Mouse (Mus musculus): ENCODE data around the gene Nudt19. TPM values are rescaled to one million over a fixed set of nuclear protein-coding genes. Genes with fewer than 3 reads are reported as not detected.
"Not testable (repeated sequence)": the region's sequence is repeated elsewhere in the genome, so short reads cannot be mapped to it uniquely, and the experiment has no call there.

Gene Nudt19
- polyA plus RNA-seq, 1 experiment from 2014 or later = 42.1 TPM

- H3K9me3 ChIP-seq (ENCODE audit: control insufficient read depth, low read length); H3K36me3 ChIP-seq (ENCODE audit: control insufficient read depth, insufficient read depth, low read length); H3K9ac ChIP-seq (ENCODE audit: low read length); H3K4me1 ChIP-seq (replicated peaks; ENCODE audit: control insufficient read depth, insufficient read depth, low read length); H3K27me3 ChIP-seq (ENCODE audit: control insufficient read depth, insufficient read depth, low read depth, low read length); H3K27ac ChIP-seq (ENCODE audit: low read length); ATAC-seq (ENCODE audit: low read depth); H3K4me3 ChIP-seq (ENCODE audit: low read length); H3K4me2 ChIP-seq (ENCODE audit: low read depth, low read length): not testable (repeated sequence)
- WGBS = 64% methylated on average over 1 of the region's 1 CpGs
Observed at GRCm38 (mm10) chr7:35530544-35530943, 25.6 kb downstream of the Nudt19 start.

DNA sequence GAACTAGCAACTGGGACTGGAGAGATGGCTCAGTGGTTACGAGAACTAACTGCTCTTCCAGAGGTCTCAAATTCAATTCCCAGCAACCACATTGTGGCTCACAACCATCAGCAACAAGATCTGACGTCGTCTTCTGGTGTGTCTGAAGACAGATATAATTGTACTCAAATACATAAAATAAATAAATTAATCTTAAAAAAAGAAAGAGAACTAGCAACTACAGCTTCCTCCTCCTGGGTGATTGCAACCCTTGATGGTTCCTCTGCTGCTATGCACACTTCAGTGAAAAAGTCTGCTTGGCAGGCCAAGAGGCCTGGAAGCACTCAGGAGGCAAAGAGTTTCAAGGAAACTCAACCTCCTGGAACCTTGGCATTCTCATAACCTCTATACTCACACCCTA is 26.1 kb downstream of the Nudt19 start:
- H3K4me3 ChIP-seq (ENCODE audit: low read length) = no peak overlapping the region
- no peak overlapping the region for H3K27ac ChIP-seq (ENCODE audit: low read length)
- H3K4me1 ChIP-seq (replicated peaks; ENCODE audit: control insufficient read depth, insufficient read depth, low read length) = no peaks in the 10 kb centered on the region
- no peaks in the 10 kb centered on the region for H3K9me3 ChIP-seq (ENCODE audit: control insufficient read depth, low read length)
- no peaks in the 10 kb centered on the region for H3K36me3 ChIP-seq (ENCODE audit: control insufficient read depth, insufficient read depth, low read length)
- H3K4me2 ChIP-seq (ENCODE audit: low read depth, low read length) = no peak overlapping the region
- no peak overlapping the region for H3K9ac ChIP-seq (ENCODE audit: low read length)
- H3K27me3 ChIP-seq (ENCODE audit: control insufficient read depth, insufficient read depth, low read depth, low read length) = no peaks in the 10 kb centered on the region
- 70% methylated on average over 3 of the region's 3 CpGs for WGBS
- ATAC-seq (ENCODE audit: low read depth) = no peak

DNA sequence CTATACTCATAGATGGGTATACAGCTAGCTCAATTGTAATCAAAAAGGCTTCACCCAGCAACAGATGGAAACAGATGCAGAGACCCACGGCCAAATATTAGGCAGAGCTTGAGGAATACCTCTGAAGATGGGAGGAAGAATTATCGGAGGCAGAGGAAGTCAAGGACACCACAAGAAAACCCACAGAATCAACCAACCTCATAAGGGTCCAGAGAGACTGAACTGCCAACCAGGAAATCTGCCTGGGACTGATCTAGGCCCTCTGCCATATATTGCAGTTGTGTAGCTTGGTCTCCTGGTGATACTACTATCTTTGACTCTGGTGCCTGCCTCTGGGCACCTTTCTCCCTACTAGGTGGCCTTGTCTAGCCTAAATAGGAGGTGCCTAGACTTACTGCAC is 29.3 kb downstream of the Nudt19 start:
- WGBS = 66% methylated on average over 2 of the region's 2 CpGs
- no peak for ATAC-seq (ENCODE audit: low read depth)
- no peak overlapping the region for H3K4me3 ChIP-seq (ENCODE audit: low read length)
- H3K4me1 ChIP-seq (replicated peaks; ENCODE audit: control insufficient read depth, insufficient read depth, low read length) = no peaks in the 10 kb centered on the region
- H3K9me3 ChIP-seq (ENCODE audit: control insufficient read depth, low read length) = no peaks in the 10 kb centered on the region
- H3K27ac ChIP-seq (ENCODE audit: low read length) = no peak overlapping the region
- H3K36me3 ChIP-seq (ENCODE audit: control insufficient read depth, insufficient read depth, low read length) = no peaks in the 10 kb centered on the region
- H3K27me3 ChIP-seq (ENCODE audit: control insufficient read depth, insufficient read depth, low read depth, low read length) = no peaks in the 10 kb centered on the region
- H3K4me2 ChIP-seq (ENCODE audit: low read depth, low read length) = no peak overlapping the region
- no peak overlapping the region for H3K9ac ChIP-seq (ENCODE audit: low read length)

GRCm38 (mm10) chr7:35501995-35502394 is 54.1 kb downstream of the Nudt19 start:
- WGBS = 30% methylated on average over 4 of the region's 4 CpGs
- no peak overlapping the region for H3K9ac ChIP-seq (ENCODE audit: low read length)
- H3K9me3 ChIP-seq (ENCODE audit: control insufficient read depth, low read length) = no peaks in the 10 kb centered on the region
- ATAC-seq (ENCODE audit: low read depth) = no peak; the same call in 1 of the 2 replicates
- no peak overlapping the region for H3K27ac ChIP-seq (ENCODE audit: low read length)
- no peak overlapping the region for H3K4me3 ChIP-seq (ENCODE audit: low read length)
- H3K4me2 ChIP-seq (ENCODE audit: low read depth, low read length) = no peak overlapping the region
- H3K27me3 ChIP-seq (ENCODE audit: control insufficient read depth, insufficient read depth, low read depth, low read length) = no peaks in the 10 kb centered on the region
- H3K4me1 ChIP-seq (replicated peaks; ENCODE audit: control insufficient read depth, insufficient read depth, low read length) = no peaks in the 10 kb centered on the region
- H3K36me3 ChIP-seq (ENCODE audit: control insufficient read depth, insufficient read depth, low read length) = no peaks in the 10 kb centered on the region

- WGBS = 95% methylated on average over 2 of the region's 2 CpGs
Observed at GRCm38 (mm10) chr7:35497516-35497915, 58.6 kb downstream of the Nudt19 start.

More at GRCm38 (mm10) chr7:35497516-35497915, 58.6 kb downstream of the Nudt19 start:
- Histone ChIP-seq H3K27ac (ENCODE audit: low read length) (no peak overlapping the region), H3K4me1 (replicated peaks; ENCODE audit: control insufficient read depth, insufficient read depth, low read length) (no peaks in the 10 kb centered on the region), H3K27me3 (ENCODE audit: control insufficient read depth, insufficient read depth, low read depth, low read length) (no peaks in the 10 kb centered on the region), H3K9ac (ENCODE audit: low read length) (no peak overlapping the region), H3K9me3 (ENCODE audit: control insufficient read depth, low read length) (no peaks in the 10 kb centered on the region), H3K36me3 (ENCODE audit: control insufficient read depth, insufficient read depth, low read length) (no peaks in the 10 kb centered on the region), H3K4me3 (ENCODE audit: low read length) (no peak overlapping the region), H3K4me2 (ENCODE audit: low read depth, low read length) (no peak overlapping the region)
- no peak for ATAC-seq (ENCODE audit: low read depth)

Other genes with a start within 250 kb of the Nudt19 start
- gene Gpatch1, start 237.9 kb downstream of the Nudt19 start, polyA plus RNA-seq (2015; fragmentation: Nextera tagmentation; extraction: Ambion mirVana) = 15.5 and 16.5 TPM in 2 replicates
- 5.9 and 6.6 TPM in 2 replicates for gene Rhpn2, start 222.1 kb downstream of the Nudt19 start, polyA plus RNA-seq (2015; fragmentation: Nextera tagmentation; extraction: Ambion mirVana)
- 20.0 and 21.0 TPM in 2 replicates for gene Faap24, start 159.5 kb downstream of the Nudt19 start, polyA plus RNA-seq (2015; fragmentation: Nextera tagmentation; extraction: Ambion mirVana)
- gene Cep89, start 159.3 kb downstream of the Nudt19 start, polyA plus RNA-seq (2015; fragmentation: Nextera tagmentation; extraction: Ambion mirVana) = 54.1 and 54.4 TPM in 2 replicates
- gene Slc7a9, start 107.5 kb downstream of the Nudt19 start, polyA plus RNA-seq (2015; fragmentation: Nextera tagmentation; extraction: Ambion mirVana) = 0.14 and 0.31 TPM in 2 replicates
- 0.15 and 0.33 TPM in 2 replicates for gene Tdrd12, start 18.6 kb downstream of the Nudt19 start, polyA plus RNA-seq (2015; fragmentation: Nextera tagmentation; extraction: Ambion mirVana)
- 0.06 and 0.13 TPM in 2 replicates for gene Rgs9bp, start 29.3 kb upstream of the Nudt19 start, polyA plus RNA-seq (2015; fragmentation: Nextera tagmentation; extraction: Ambion mirVana)
- gene Ankrd27, start 29.9 kb upstream of the Nudt19 start, polyA plus RNA-seq (2015; fragmentation: Nextera tagmentation; extraction: Ambion mirVana) = 36.2 and 36.3 TPM in 2 replicates
- gene Pdcd5, start 91.2 kb upstream of the Nudt19 start, polyA plus RNA-seq (2015; fragmentation: Nextera tagmentation; extraction: Ambion mirVana) = 223 and 224 TPM in 2 replicates
- 25.1 and 33.5 TPM in 2 replicates for gene Dpy19l3, start 198.2 kb upstream of the Nudt19 start, polyA plus RNA-seq (2015; fragmentation: Nextera tagmentation; extraction: Ambion mirVana)
- 15.8 and 16.2 TPM in 2 replicates for gene Zfp507, start 246.7 kb upstream of the Nudt19 start, polyA plus RNA-seq (2015; fragmentation: Nextera tagmentation; extraction: Ambion mirVana)

All from lung, embryonic 16.5 days (tissue).